Mouse (Mus musculus): ENCODE measurements at regions not wholly inside any gene's neighbourhood (a gene's known extent, or its start where the extent isn't known, plus 50 kb on each side); places are given as distances from the start of the nearest gene placed in this dataset.

DNA sequence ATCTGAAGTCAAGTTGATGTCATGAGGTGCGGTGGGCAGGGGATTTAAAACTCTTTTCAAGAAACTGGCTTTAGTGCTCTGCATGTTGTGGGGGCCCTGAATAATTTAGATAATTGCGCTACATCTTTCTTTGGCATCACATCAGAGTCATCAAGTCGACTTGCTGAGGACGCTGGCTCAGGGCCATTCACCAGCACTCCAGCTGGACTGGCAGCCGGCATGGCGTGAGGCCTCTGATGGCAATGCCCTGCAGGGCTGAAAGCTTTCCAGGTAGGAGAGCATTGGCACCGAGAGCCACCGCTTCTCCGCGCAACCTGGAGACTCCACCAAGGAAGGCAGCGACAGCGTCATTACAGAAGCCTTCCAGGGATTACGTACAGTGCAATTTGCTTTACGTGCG is 207.8 kb upstream of the Klf4 start:
- DNase-seq (ENCODE audit: low spot score): no peak

GRCm38 (mm10) chr4:55738714-55739113 is 206.4 kb upstream of the Klf4 start:
- no peak for DNase-seq (ENCODE audit: low spot score)

- DNase-seq (ENCODE audit: low spot score): no peak
These were observed 203.2 kb upstream of the Klf4 start for GRCm38 (mm10) chr4:55735453-55735852.

DNA sequence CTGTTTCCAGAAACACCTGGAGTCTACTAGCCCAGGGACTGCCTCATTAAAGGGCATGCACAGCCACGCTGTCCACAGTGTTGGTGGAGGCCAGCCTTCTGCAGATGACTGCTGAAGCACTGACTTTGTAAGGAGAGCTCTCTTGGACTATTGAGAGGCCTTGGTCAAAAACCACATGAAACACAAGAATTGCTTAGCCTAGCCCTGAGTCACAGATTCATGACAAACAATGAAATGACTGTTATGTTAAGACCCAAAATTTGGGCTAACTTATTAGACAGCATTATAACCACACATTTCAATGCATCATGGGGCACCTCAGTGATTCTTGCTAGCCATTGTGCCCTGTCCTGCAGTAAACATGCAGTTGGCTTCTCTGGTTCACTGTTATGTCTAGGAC is 202.1 kb upstream of the Klf4 start:
- DNase-seq (ENCODE audit: low spot score): no peak

- no peak for DNase-seq (ENCODE audit: low spot score)
These were observed 201.0 kb upstream of the Klf4 start for GRCm38 (mm10) chr4:55733223-55733622.

DNA sequence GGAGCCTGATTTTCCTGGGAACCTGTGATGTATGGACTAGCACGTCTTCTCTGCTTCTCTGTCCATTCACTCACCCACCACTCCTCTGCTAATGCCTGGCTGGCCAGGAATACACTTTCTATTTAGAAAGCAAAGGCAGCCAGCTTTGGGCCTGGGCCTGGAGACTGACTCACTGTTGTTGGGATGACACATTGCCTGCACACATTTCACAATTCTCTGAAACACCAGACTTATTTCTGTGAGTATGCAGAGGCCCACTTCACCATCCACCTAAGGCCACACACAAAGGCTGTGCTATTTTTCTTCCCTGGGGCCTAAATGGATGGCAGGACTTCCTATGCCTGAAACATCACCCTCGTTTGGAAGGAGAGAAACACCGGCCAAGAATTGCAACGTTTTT is 199.7 kb upstream of the Klf4 start:
- DNase-seq (ENCODE audit: low spot score): peak; percentile 16

DNA sequence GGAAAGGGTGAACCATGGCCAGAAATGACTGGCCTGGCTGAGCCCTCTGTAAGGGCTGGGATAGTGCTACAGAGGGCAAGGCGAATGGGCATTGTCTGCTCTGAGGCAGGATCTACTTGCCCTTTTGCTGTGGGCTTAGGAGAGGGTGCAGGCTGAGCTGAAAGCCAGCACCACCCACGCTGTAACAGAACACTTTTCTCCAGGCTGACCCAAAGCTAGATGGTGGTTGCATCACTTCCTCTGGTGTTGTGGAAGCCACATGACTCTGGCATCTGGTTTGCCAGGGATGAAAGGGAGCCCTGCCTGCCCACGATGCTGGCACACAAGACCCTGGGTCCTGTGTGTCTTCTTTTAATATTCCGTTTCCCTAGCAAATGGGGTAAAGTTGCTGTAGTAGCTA is 198.0 kb upstream of the Klf4 start:
- no peak for DNase-seq (ENCODE audit: low spot score)

GRCm38 (mm10) chr4:55727178-55727577 is 194.9 kb upstream of the Klf4 start:
- DNase-seq (ENCODE audit: low spot score): no peak

DNA sequence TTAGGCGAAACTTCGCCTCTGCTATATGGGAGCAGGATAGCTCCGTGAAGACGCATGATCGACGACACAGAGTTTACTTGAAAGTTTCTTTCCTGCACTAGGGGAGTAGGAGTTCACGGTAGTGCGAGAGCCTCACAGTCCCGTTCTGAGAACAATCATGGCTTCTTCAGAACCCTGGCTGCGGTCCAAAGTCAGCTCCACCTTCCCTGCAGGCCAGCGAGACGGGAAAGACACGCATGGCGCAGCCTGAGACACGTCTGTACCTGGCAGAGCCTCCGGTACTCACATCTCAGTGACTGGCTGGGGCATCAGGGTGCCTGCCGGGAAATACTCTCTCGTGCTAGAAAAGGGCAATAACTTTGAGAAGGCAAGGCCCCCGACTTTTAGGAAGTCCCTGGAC is 193.8 kb upstream of the Klf4 start:
- DNase-seq (ENCODE audit: low spot score): no peak

DNA sequence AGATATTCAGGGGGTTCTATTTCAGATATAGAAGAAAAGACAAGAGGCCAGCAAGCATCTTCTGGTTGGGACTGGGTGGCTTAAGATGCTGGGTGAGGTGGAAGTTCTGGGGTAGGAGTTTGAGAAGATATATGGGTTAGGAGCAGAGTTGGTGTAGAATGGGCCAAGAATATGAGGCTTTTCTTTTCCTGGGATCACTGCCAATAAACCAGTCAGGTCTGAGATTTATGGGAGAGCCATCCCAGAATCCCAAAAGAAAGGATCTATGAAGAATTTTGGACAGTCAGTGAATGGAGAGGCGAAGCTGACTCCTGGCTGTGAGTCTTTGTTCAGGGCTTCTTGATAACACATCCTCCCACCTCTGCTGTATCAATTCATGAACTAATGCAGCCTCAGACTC is 192.0 kb upstream of the Klf4 start:
- DNase-seq (ENCODE audit: low spot score): no peak

DNA sequence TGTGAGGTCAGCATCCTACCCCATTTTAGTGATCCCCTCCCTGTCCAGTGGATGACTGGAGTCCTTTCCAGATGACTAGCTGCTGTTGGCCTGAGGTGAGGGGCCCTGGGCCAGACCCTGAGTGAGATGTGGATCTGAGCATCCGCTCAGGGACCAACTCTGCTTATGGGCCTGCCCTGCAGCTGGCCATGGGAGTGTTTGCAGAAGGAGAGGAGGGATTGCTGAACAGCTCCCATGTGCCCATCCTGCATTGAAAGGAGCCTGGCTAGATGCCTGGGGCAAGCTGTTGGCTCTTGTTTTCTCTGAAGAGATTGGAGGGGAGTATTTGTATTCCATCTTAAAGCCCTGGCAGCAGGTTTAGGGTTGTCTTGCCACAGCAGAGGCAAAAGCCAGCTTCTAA is 190.9 kb upstream of the Klf4 start:
- no peak for DNase-seq (ENCODE audit: low spot score)

DNA sequence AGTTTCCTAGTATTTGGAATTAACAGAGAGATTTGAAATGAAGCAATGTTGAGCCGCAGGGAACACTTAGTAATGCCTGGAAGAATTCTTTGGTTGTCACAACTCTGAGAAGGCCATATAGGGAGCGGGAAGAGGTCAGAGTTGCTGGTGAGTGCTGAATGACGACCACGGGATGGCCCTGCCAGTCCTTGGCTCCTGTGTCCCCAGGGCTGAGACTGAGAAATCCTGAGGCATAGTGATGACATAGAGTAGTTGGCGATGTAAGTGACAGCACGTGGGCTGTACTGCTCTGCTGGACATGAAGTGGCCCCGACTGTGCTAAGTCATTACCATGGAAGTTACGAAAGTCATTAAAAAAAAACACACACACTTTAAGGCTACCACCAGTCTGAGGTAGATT is 190.1 kb upstream of the Klf4 start:
- DNase-seq (ENCODE audit: low spot score): no peak

DNA sequence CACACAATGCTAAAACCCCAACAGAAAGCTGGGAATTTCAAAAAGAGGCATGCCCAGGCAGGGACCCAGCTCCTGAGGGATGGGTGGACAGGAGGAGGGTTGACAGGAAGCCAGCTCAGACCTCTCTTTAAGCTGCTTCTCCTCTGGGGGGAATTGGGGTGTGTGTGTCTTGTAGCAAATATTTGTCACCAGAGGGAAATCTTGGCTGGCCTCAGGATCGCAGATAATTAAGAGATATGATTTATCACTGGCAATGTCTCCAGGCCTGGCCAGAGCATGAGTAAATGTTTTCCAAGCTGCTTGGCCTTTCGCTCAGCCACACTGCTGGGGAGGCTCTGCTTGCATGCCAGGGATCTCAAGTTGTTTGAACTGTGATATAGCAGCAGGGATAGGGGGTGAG is 189.6 kb upstream of the Klf4 start:
- DNase-seq (ENCODE audit: low spot score): peak; percentile 12

GRCm38 (mm10) chr4:55718438-55718837 is 186.2 kb upstream of the Klf4 start:
- peak; percentile 23 for DNase-seq (ENCODE audit: low spot score)

GRCm38 (mm10) chr4:55716161-55716651 is 183.9 kb upstream of the Klf4 start:
- DNase-seq (ENCODE audit: low spot score): no peak

DNA sequence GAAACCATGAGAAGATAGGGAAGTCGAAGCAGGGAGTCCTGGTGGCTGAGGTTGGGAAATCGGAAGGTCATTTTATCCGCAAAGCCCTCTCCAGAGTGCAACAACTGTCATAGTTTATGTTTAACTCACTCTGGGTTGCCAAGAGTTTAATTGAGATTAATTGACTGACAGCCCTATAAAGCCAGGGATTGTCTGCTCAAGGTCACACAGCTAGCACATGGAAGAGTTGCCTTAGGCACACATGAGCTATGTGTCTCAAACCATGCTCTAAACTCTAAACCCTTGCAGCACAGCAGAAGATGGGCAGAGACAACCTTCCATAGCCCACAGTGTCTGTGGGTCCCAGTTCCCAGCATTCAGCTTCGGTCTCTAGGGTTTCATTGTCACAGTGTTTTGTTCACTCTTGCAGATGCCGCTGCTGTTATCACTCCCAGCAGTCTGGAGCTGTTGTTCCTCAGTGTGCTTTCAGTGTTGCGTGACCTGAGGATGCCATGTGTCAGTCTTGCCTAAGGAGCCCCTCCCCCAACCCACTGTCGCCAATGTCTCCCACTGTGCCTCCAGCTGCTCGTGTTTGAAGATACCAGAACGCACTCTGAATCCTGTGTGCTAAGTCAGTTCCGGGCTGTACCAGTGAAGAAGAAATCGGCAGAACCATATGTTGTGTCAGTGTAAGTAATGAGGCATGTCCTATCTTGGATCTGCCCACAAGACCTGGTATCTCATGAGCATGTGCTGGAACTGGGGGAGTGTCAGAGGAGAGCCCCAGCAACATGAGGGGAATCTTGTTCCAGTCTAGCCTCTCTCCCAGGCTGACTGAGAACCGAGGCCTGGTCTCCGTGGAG is 179.5 kb upstream of the Klf4 start:
- DNase-seq (ENCODE audit: low spot score): no peak

DNA sequence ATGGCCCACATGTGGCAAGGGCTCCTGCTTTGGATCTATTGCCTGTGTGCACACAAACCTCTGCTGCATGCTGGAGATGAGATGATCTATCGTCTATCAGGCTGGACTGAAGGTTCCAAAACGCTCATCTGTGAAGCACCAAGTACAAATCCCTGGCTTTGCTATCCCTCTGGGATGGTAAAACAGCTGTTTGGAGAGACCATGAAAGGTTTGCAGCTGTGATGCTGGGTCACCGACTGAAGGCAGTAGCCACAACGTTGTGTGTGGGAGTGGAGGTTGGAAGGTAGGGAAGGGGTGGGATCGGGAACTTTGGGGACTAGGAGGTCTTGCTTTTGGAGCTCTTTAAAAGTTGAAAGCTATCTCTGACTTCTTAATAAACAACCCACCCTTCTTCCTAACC is 178.2 kb upstream of the Klf4 start:
- DNase-seq (ENCODE audit: low spot score): no peak

DNA sequence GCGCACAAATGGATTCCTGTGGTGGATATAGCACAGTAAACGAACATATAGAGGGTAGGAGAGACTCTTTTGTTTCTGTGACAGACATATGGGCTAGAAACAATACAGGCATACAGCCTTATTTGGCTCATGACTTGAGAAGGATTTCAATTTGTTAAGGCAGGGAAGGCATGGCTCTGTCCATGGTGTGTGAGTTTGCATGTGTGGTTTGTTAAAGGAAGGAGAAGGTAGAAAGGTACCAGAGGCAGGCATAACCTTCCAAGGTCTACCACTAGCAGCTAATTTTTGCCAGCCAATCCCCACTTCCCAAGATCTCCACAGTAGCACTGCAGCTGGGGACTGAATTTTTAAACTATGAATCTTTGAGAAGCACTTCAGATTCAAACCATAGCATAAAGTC is 176.5 kb upstream of the Klf4 start:
- no peak for DNase-seq (ENCODE audit: low spot score)

- DNase-seq (ENCODE audit: low spot score): no peak
These were observed 175.7 kb upstream of the Klf4 start for GRCm38 (mm10) chr4:55707916-55708315.

DNA sequence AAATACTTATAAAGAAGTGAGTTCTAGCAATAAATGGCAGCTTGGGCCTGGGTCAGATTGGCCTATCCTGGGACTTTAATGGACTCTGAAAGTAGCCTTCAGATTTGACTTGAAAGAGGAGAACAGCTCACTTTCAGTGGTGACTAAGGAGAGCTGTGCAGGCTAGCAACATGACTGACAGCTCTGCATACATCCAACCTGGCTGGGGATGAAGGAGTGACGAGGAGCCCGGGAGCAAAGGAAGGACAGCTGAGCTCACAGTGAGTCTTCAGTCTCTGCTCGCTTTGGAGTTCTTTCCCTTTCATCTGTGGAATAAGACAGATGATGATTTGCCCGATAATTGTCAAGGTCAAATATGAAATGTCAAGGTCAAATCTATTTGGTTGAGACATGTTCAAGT is 172.7 kb upstream of the Klf4 start:
- no peak for DNase-seq (ENCODE audit: low spot score)

DNA sequence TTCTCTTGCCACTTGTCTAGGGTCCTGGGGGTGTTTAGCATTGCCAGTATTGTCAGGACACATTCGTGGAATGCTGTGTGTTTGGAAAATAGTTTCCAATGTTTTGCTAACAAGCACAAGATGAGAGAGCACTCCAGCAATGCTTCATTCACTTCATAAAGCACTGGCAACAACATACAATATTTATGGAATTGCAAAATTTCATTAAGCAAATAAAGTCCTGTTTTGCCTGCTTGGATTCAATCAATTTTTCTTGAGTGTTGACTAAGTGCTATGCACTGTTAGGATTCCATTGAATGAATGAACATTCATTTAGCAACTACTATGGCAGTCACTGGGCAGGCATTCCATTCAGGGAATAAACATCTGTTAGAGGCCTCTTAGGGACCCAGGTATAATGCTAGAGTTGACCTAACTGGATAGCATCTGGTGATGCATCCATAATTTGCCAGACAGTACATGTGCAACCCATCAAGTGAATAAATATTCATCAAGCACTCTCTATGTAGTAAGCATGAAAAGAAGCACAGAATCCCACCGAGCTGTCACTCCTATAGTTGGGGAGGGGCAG is 171.2 kb upstream of the Klf4 start:
- DNase-seq (ENCODE audit: low spot score): no peak

GRCm38 (mm10) chr4:55701334-55701733 is 169.1 kb upstream of the Klf4 start:
- DNase-seq (ENCODE audit: low spot score): no peak

DNA sequence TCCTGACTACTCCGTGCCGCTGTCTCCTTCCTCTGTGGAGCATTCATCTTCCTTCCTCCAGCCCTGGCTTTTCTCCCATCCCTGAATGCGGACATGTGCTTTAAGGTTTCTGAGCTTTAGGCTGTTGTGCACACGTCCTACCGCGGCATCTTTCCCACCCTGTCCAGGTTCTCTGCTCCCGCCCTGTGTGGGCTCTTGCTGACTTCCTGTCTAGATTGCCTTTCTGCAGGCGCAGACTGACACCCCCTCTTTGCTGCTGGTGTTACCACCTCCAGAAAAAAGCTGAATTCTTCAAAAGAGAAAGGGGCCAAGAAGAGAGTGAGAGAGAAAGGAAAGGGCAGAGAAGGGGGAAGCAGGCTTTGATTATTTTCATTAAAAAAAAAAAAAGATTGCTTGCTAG is 167.7 kb upstream of the Klf4 start:
- no peak for DNase-seq (ENCODE audit: low spot score)

GRCm38 (mm10) chr4:55699161-55699560 is 166.9 kb upstream of the Klf4 start:
- no peak for DNase-seq (ENCODE audit: low spot score)

All from urinary bladder, postnatal 25 days (tissue).